Mouse (Mus musculus) myocyte (in vitro differentiated cells): Measurements from ENCODE around the gene Cdsn.

Experiments used
- E2F4 ChIP-seq: IDR thresholded peaks from one replicate; pipeline ENCODE4 v1.6.1; 2011; ENCODE audit warnings: mild to moderate bottlenecking, control low read depth, moderate library complexity; ENCODE audit not compliant: insufficient read depth
- MYOD1 ChIP-seq, 3 experiments: IDR thresholded peaks; one replicate each; pipeline ENCODE4 v1.6.1; 2011; ENCODE audit warnings: control low read depth in 2 of 3, low read depth in 2 of 3, mild to moderate bottlenecking in 2 of 3, moderate library complexity in 1 of 3; ENCODE audit not compliant: insufficient read length in 2 of 3, control insufficient read depth in 1 of 3
- MYOG ChIP-seq, 3 experiments: IDR thresholded peaks; one replicate each; pipeline ENCODE4 v1.6.1; 2011; ENCODE audit warnings: control low read depth in 2 of 3, low read depth in 2 of 3, mild to moderate bottlenecking in 2 of 3; ENCODE audit not compliant: insufficient read length in 2 of 3, control insufficient read depth in 1 of 3, insufficient read depth in 1 of 3
- POLR2A ChIP-seq: IDR thresholded peaks from one replicate; pipeline ENCODE4 v1.6.1; 2011; ENCODE audit warnings: low read depth, mild to moderate bottlenecking, control low read depth, moderate library complexity; ENCODE audit not compliant: insufficient read length
- POLR2AphosphoS2 ChIP-seq: IDR thresholded peaks from one replicate; pipeline ENCODE4 v1.6.1; 2011; ENCODE audit warnings: low read depth, control low read depth; ENCODE audit not compliant: insufficient read length

DNA sequence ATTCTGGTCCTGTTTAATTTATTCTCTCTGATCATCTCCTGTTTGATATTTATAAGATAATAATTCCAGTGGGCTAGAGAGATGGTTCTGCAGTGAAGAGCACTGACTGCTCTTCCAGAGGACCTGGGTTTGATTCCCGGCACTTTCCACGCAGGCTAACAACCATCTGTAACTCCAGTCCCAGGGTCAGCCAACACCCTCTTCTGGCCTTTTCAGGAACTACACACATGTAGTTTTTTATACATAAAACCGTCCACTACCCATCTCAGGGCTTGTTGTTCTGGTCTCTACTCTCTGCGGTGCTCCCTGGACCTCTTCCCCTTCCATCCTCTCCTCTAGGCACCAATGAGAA, 1.8 kb upstream of the Cdsn start:
- TF ChIP-seq POLR2A (no peak), MYOD1 (IDR thresholded peaks at IDR 0.05; ENCODE audit: control insufficient read depth in 1 of 3, insufficient read length in 2 of 3, low read depth in 2 of 3) (no peak), MYOG (IDR thresholded peaks at IDR 0.05; ENCODE audit: control insufficient read depth in 1 of 3, insufficient read depth in 1 of 3, insufficient read length in 2 of 3, low read depth in 2 of 3) (no peak), E2F4 (no peak), POLR2AphosphoS2 (no peak)
